Mouse (Mus musculus) limb, embryonic 14.5 days (tissue): ENCODE data around the gene Fbxl19. TPM values are rescaled to one million over a fixed set of nuclear protein-coding genes. Genes with fewer than 3 reads are reported as not detected.

ENCODE experiments used
- ATAC-seq: fragments of 200-750 bp; cut with Nextera tagmentation; 2 replicates; pipeline ENCODE4 v1.8.0; 2017; ENCODE audit warnings: low read depth, moderate number of reproducible peaks, moderate TSS enrichment; ENCODE audit not compliant: low FRiP score
- DNase-seq: peaks from one replicate; pipeline ENCODE4 v3.0.0-alpha.2; 2015; ENCODE audit warnings: low spot score
- H3K27ac ChIP-seq: fragments of 300-500 bp; sonication (generic); replicated peaks from 2 replicates; pipeline ENCODE4 v1.5.1; 2014; ENCODE audit warnings: low read depth, mild to moderate bottlenecking, low read length, moderate library complexity, mixed read lengths
- H3K27me3 ChIP-seq: fragments of 300-500 bp; sonication (generic); 2 replicates; pipeline ENCODE4 v1.6.1; 2014; ENCODE audit warnings: low read length, mixed read lengths; ENCODE audit not compliant: control insufficient read depth, insufficient read depth
- H3K36me3 ChIP-seq: fragments of 300-500 bp; sonication (generic); 2 replicates; pipeline ENCODE4 v1.6.1; 2014; ENCODE audit warnings: mild to moderate bottlenecking, low read length, moderate library complexity, mixed read lengths; ENCODE audit not compliant: control insufficient read depth, insufficient read depth
- H3K4me1 ChIP-seq: fragments of 300-500 bp; sonication (generic); 2 replicates; pipeline ENCODE4 v1.6.1; 2014; ENCODE audit warnings: antibody characterized with exemption, low read length, mixed read lengths; ENCODE audit not compliant: control insufficient read depth, insufficient read depth
- H3K4me2 ChIP-seq: fragments of 300-500 bp; sonication (generic); replicated peaks from 2 replicates; pipeline ENCODE4 v1.6.1; 2014; ENCODE audit warnings: low read depth, mild to moderate bottlenecking, low read length, moderate library complexity; ENCODE audit not compliant: severe bottlenecking
- H3K4me3 ChIP-seq: fragments of 300-500 bp; sonication (generic); replicated peaks from 2 replicates; pipeline ENCODE4 v1.5.1; 2014; ENCODE audit warnings: low read length
- H3K9ac ChIP-seq: fragments of 300-500 bp; sonication (generic); 2 replicates; pipeline ENCODE4 v1.6.1; 2014; ENCODE audit warnings: mild to moderate bottlenecking, low read depth, low read length, moderate library complexity; ENCODE audit not compliant: severe bottlenecking
- H3K9me3 ChIP-seq: fragments of 300-500 bp; sonication (generic); 2 replicates; pipeline ENCODE4 v1.6.1; 2016; ENCODE audit warnings: low read length; ENCODE audit not compliant: control insufficient read depth
- POLR2A ChIP-seq: fragments of 200-500 bp; IDR thresholded peaks from 2 replicates; pipeline ENCODE4 v1.8.0; 2012; ENCODE audit warnings: inconsistent platforms, mild to moderate bottlenecking, moderate library complexity, borderline replicate concordance; ENCODE audit not compliant: insufficient read depth, insufficient read length; ENCODE audit errors: extremely low read depth
- WGBS: fragments of 180-500 bp; shearing (Covaris S2); extraction: QIAGEN DNeasy Blood & Tissue Kit; methylation state at CpG from one replicate; pipeline ENCODE4 v1.1.7; 2014; 5-methylcytosine and 5-hydroxymethylcytosine counted together
- microRNA counts: library from miRNA; unstranded; fragments of <30 nt; microRNA quantifications from one replicate; lab custom pipeline; 2016
- microRNA-seq: library from miRNA; unstranded; fragments of <30 nt; microRNA quantifications from one replicate; pipeline ENCODE4, GENCODE M21; 2016
- polyA plus RNA-seq, 2 experiments: library from polyadenylated mRNA; depleted of rRNA in 1 of 2; stranded (reverse) in 1 of 2; unstranded in 1 of 2; fragments of >200 nt; fragmentation: Nextera tagmentation in 1 of 2; extraction: Ambion mirVana in 1 of 2; gene quantifications; 2 replicates each; pipeline versions ENCODE4 v1.2.1 to v1.2.3; 2012 to 2014

Gene Fbxl19
- polyA plus RNA-seq, 2 experiments, result 4.4 to 64.5 TPM

DNA sequence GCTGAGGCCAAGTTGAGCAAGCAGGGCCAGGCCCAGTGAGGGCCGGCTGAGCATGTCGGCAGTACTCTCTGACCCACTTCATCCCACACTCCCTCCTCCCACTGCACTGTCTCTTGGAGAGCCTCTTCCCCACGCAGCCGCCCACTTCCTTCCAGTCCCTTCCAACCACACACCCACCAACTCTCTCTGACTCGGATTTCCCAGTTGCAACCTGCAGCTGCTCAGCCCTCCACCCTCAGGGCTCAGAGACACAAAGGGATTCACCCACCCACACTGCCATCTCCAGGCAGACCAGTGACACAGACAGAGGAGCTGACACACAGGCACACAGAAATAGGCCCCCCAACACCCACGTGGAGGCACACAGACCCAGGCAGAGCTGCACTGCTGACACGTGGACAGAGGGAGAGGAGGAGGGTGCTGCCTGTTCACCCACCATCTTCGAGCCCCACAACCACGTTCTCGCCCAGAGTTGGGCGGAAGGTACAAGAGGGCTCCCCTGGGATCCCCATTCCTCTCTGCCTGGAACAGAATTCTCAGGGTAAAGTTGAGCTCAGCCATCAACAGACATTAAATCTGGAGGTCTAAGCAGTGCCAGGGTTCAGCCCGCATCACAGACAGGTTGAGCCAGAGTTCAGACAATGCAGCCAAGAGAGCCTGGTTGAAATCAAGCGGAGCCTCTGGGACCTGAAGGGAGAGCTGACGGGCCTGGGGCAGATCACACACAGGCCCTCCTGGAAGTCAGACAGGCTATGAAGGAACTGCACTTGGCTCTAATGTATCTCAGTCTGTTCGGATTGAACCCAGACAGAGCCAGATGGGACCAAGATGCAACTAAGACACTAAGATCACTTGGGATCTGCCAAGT is 71.8 kb downstream of the Fbxl19 start:
- Histone ChIP-seq H3K36me3 (peaks cover 28% of the 10 kb centered on the region), H3K9me3 (no peaks in the 10 kb centered on the region), H3K4me2 (no peak overlapping the region), H3K27me3 (no peaks in the 10 kb centered on the region), H3K9ac (no peak overlapping the region), H3K27ac (no peak overlapping the region), H3K4me1 (no peaks in the 10 kb centered on the region), H3K4me3 (no peak overlapping the region)
- WGBS, result 64% methylated on average over 15 of the region's 15 CpGs
- DNase-seq (no peak), ATAC-seq (0 out of 2 replicates have a peak, but pooled peaks have one; percentile 60)
- TF ChIP-seq POLR2A, result no peak

DNA sequence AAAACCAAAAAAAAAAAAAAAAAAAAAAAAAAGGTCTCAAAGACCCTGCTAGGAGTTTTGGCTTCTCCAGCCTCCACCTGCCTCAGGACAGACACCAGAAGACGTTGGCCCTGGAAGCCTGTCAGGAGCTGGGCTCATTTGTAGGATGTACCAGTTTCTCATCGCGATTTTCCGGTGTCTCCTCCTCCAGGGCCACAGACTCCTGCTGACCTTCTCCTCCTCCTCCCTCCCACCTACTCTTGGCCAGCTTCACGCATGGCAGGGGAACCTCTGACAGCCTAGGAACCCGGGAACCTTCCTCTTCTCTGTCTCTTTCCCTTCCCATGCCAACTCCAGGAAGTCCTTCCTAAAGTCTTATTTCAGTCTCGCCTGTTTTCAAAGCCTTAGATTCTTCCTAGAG is 72.7 kb downstream of the Fbxl19 start:
- no peaks in the 10 kb centered on the region for H3K9me3 ChIP-seq
- H3K27me3 ChIP-seq, result no peaks in the 10 kb centered on the region
- no peak overlapping the region for H3K4me2 ChIP-seq
- 73% methylated on average over 7 of the region's 7 CpGs for WGBS
- H3K27ac ChIP-seq, result no peak overlapping the region
- ATAC-seq, result no peak
- no peak overlapping the region for H3K9ac ChIP-seq
- H3K4me3 ChIP-seq, result no peak overlapping the region
- no peak for TF ChIP-seq POLR2A
- H3K4me1 ChIP-seq, result no peaks in the 10 kb centered on the region; the same call in 1 of the 2 replicates
- no peak for DNase-seq
- H3K36me3 ChIP-seq, result peaks cover 28% of the 10 kb centered on the region

DNA sequence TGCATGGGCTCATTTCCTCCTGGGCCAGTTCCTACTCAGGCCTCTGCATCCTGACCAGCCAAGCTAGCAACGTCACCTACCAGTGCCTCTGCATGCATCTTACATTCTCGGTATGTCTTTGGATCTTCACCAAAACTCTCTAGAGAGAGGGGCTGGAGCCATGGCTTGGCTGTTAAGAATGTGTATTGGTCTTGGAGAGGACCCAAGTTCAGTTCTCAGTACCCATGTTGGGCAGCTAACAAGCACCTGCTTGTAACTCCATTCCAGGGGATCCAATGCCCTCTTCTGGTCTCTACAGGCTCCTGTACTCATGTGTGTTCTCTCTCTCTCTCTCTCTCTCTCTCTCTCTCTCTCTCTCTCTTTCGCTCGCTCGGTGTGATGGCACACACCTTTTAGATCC is 73.4 kb downstream of the Fbxl19 start:
- Histone ChIP-seq H3K9ac (no peak overlapping the region), H3K9me3 (no peaks in the 10 kb centered on the region), H3K27ac (no peak overlapping the region), H3K36me3 (peaks cover 28% of the 10 kb centered on the region), H3K4me3 (no peak overlapping the region), H3K4me1 (peaks cover 6% of the 10 kb centered on the region; the same call in 1 of the 2 replicates), H3K4me2 (no peak overlapping the region), H3K27me3 (no peaks in the 10 kb centered on the region)
- 95% methylated on average over 5 of the region's 5 CpGs for WGBS
- DNase-seq (no peak), ATAC-seq (no peak)
- no peak for TF ChIP-seq POLR2A

MicroRNAs encoded within 50 kb of the gene (microRNA counts, 519-probe panel; counts per million panel counts)
- microRNA mmu-miR-762 (lab: Ali Mortazavi, UCI), result 2,210 counts per million, percentile 36 among the panel's probes with 10 or more counts

Small RNA genes lying within 50 kb of the gene (microRNA-seq; reads per million reads assigned to microRNA genes)
- not detected for gene Mir762

Other genes starting within 250 kb of the Fbxl19 start
- gene Srcap, start 232.6 kb upstream of the Fbxl19 start, polyA plus RNA-seq (2012; rRNA removed), result 21.4 and 37.2 TPM in 2 replicates
- gene Srcap, start 232.6 kb upstream of the Fbxl19 start, polyA plus RNA-seq (2014; fragmentation: Nextera tagmentation; extraction: Ambion mirVana), result 44.1 and 54.8 TPM in 2 replicates
- gene Gm42715, start 225.0 kb upstream of the Fbxl19 start, polyA plus RNA-seq (2012; rRNA removed), result 17.4 and 19.6 TPM in 2 replicates
- gene Gm42715, start 225.0 kb upstream of the Fbxl19 start, polyA plus RNA-seq (2014; fragmentation: Nextera tagmentation; extraction: Ambion mirVana), result 15.0 and 17.0 TPM in 2 replicates
- gene Tmem265, start 183.2 kb upstream of the Fbxl19 start, polyA plus RNA-seq (2012; rRNA removed), result 2.4 and 4.5 TPM in 2 replicates
- 7.1 and 9.3 TPM in 2 replicates for gene Tmem265, start 183.2 kb upstream of the Fbxl19 start, polyA plus RNA-seq (2014; fragmentation: Nextera tagmentation; extraction: Ambion mirVana)
- 99.1 and 103 TPM in 2 replicates for gene Phkg2, start 171.2 kb upstream of the Fbxl19 start, polyA plus RNA-seq (2012; rRNA removed)
- gene Phkg2, start 171.2 kb upstream of the Fbxl19 start, polyA plus RNA-seq (2014; fragmentation: Nextera tagmentation; extraction: Ambion mirVana), result 36.3 and 41.9 TPM in 2 replicates
- 9.7 and 10.6 TPM in 2 replicates for gene Ccdc189, start 155.9 kb upstream of the Fbxl19 start, polyA plus RNA-seq (2012; rRNA removed)
- gene Ccdc189, start 155.9 kb upstream of the Fbxl19 start, polyA plus RNA-seq (2014; fragmentation: Nextera tagmentation; extraction: Ambion mirVana), result 5.4 and 8.1 TPM in 2 replicates
- 49.1 and 51.9 TPM in 2 replicates for gene Rnf40, start 155.8 kb upstream of the Fbxl19 start, polyA plus RNA-seq (2012; rRNA removed)
- gene Rnf40, start 155.8 kb upstream of the Fbxl19 start, polyA plus RNA-seq (2014; fragmentation: Nextera tagmentation; extraction: Ambion mirVana), result 42.5 and 49.5 TPM in 2 replicates
- 23.8 and 24.5 TPM in 2 replicates for gene Zfp629, start 128.7 kb upstream of the Fbxl19 start, polyA plus RNA-seq (2012; rRNA removed)
- 13.9 and 19.2 TPM in 2 replicates for gene Zfp629, start 128.7 kb upstream of the Fbxl19 start, polyA plus RNA-seq (2014; fragmentation: Nextera tagmentation; extraction: Ambion mirVana)
- gene Bcl7c, start 35.6 kb upstream of the Fbxl19 start, polyA plus RNA-seq (2012; rRNA removed), result 74.7 and 90.0 TPM in 2 replicates
- gene Bcl7c, start 35.6 kb upstream of the Fbxl19 start, polyA plus RNA-seq (2014; fragmentation: Nextera tagmentation; extraction: Ambion mirVana), result 95.4 and 102 TPM in 2 replicates
- gene Ctf1, start 31.8 kb upstream of the Fbxl19 start, polyA plus RNA-seq (2012; rRNA removed), result 53.6 and 82.9 TPM in 2 replicates
- 34.9 and 41.6 TPM in 2 replicates for gene Ctf1, start 31.8 kb upstream of the Fbxl19 start, polyA plus RNA-seq (2014; fragmentation: Nextera tagmentation; extraction: Ambion mirVana)
- gene Ctf2, start 12.4 kb upstream of the Fbxl19 start, polyA plus RNA-seq (2012; rRNA removed), result 0.03 TPM in 1 of 2 replicates, not detected in the other
- 0.22 and 0.34 TPM in 2 replicates for gene Ctf2, start 12.4 kb upstream of the Fbxl19 start, polyA plus RNA-seq (2014; fragmentation: Nextera tagmentation; extraction: Ambion mirVana)
- 22.8 and 29.6 TPM in 2 replicates for gene Orai3, start 25.3 kb downstream of the Fbxl19 start, polyA plus RNA-seq (2012; rRNA removed)
- gene Orai3, start 25.3 kb downstream of the Fbxl19 start, polyA plus RNA-seq (2014; fragmentation: Nextera tagmentation; extraction: Ambion mirVana), result 10.5 and 11.6 TPM in 2 replicates
- 29.7 and 31.8 TPM in 2 replicates for gene Setd1a, start 32.1 kb downstream of the Fbxl19 start, polyA plus RNA-seq (2012; rRNA removed)
- 27.3 and 32.0 TPM in 2 replicates for gene Setd1a, start 32.1 kb downstream of the Fbxl19 start, polyA plus RNA-seq (2014; fragmentation: Nextera tagmentation; extraction: Ambion mirVana)
- 0.44 and 0.61 TPM in 2 replicates for gene Gm49388, start 41.1 kb downstream of the Fbxl19 start, polyA plus RNA-seq (2012; rRNA removed)
- gene Gm49388, start 41.1 kb downstream of the Fbxl19 start, polyA plus RNA-seq (2014; fragmentation: Nextera tagmentation; extraction: Ambion mirVana), result not detected in 2 replicates
- 28.0 and 28.7 TPM in 2 replicates for gene Hsd3b7, start 56.1 kb downstream of the Fbxl19 start, polyA plus RNA-seq (2012; rRNA removed)
- gene Hsd3b7, start 56.1 kb downstream of the Fbxl19 start, polyA plus RNA-seq (2014; fragmentation: Nextera tagmentation; extraction: Ambion mirVana), result 14.3 and 16.5 TPM in 2 replicates
- 116 and 147 TPM in 2 replicates for gene Stx4a, start 79.8 kb downstream of the Fbxl19 start, polyA plus RNA-seq (2012; rRNA removed)
- 38.8 and 41.0 TPM in 2 replicates for gene Stx4a, start 79.8 kb downstream of the Fbxl19 start, polyA plus RNA-seq (2014; fragmentation: Nextera tagmentation; extraction: Ambion mirVana)
- gene Stx1b, start 80.0 kb downstream of the Fbxl19 start, polyA plus RNA-seq (2012; rRNA removed), result 43.9 and 52.1 TPM in 2 replicates
- gene Stx1b, start 80.0 kb downstream of the Fbxl19 start, polyA plus RNA-seq (2014; fragmentation: Nextera tagmentation; extraction: Ambion mirVana), result 4.0 and 6.3 TPM in 2 replicates
- 19.1 and 20.1 TPM in 2 replicates for gene Zfp646, start 131.7 kb downstream of the Fbxl19 start, polyA plus RNA-seq (2012; rRNA removed)
- 12.4 and 15.3 TPM in 2 replicates for gene Zfp646, start 131.7 kb downstream of the Fbxl19 start, polyA plus RNA-seq (2014; fragmentation: Nextera tagmentation; extraction: Ambion mirVana)
- gene Zfp668, start 132.3 kb downstream of the Fbxl19 start, polyA plus RNA-seq (2012; rRNA removed), result 11.0 and 14.9 TPM in 2 replicates
- gene Zfp668, start 132.3 kb downstream of the Fbxl19 start, polyA plus RNA-seq (2014; fragmentation: Nextera tagmentation; extraction: Ambion mirVana), result 10.9 and 14.8 TPM in 2 replicates
- gene Prss53, start 146.4 kb downstream of the Fbxl19 start, polyA plus RNA-seq (2012; rRNA removed), result 6.9 and 9.6 TPM in 2 replicates
- gene Prss53, start 146.4 kb downstream of the Fbxl19 start, polyA plus RNA-seq (2014; fragmentation: Nextera tagmentation; extraction: Ambion mirVana), result 1.3 and 2.0 TPM in 2 replicates
- gene Gm21974, start 150.9 kb downstream of the Fbxl19 start, polyA plus RNA-seq (2012; rRNA removed), result not detected in 2 replicates
- not detected in 2 replicates for gene Gm21974, start 150.9 kb downstream of the Fbxl19 start, polyA plus RNA-seq (2014; fragmentation: Nextera tagmentation; extraction: Ambion mirVana)
- gene Vkorc1, start 151.1 kb downstream of the Fbxl19 start, polyA plus RNA-seq (2012; rRNA removed), result 242 and 335 TPM in 2 replicates
- 244 and 256 TPM in 2 replicates for gene Vkorc1, start 151.1 kb downstream of the Fbxl19 start, polyA plus RNA-seq (2014; fragmentation: Nextera tagmentation; extraction: Ambion mirVana)
- gene Bckdk, start 159.5 kb downstream of the Fbxl19 start, polyA plus RNA-seq (2012; rRNA removed), result 67.0 and 94.6 TPM in 2 replicates
- gene Bckdk, start 159.5 kb downstream of the Fbxl19 start, polyA plus RNA-seq (2014; fragmentation: Nextera tagmentation; extraction: Ambion mirVana), result 116 and 122 TPM in 2 replicates
- gene Kat8, start 168.0 kb downstream of the Fbxl19 start, polyA plus RNA-seq (2012; rRNA removed), result 35.2 and 43.4 TPM in 2 replicates
- 39.1 and 45.4 TPM in 2 replicates for gene Kat8, start 168.0 kb downstream of the Fbxl19 start, polyA plus RNA-seq (2014; fragmentation: Nextera tagmentation; extraction: Ambion mirVana)
- gene Prss8, start 185.6 kb downstream of the Fbxl19 start, polyA plus RNA-seq (2012; rRNA removed), result 6.3 and 7.0 TPM in 2 replicates
- 6.2 and 7.0 TPM in 2 replicates for gene Prss8, start 185.6 kb downstream of the Fbxl19 start, polyA plus RNA-seq (2014; fragmentation: Nextera tagmentation; extraction: Ambion mirVana)
- 14.5 and 16.9 TPM in 2 replicates for gene Prss36, start 202.2 kb downstream of the Fbxl19 start, polyA plus RNA-seq (2012; rRNA removed)
- gene Prss36, start 202.2 kb downstream of the Fbxl19 start, polyA plus RNA-seq (2014; fragmentation: Nextera tagmentation; extraction: Ambion mirVana), result 11.7 and 14.1 TPM in 2 replicates
- gene Fus, start 222.9 kb downstream of the Fbxl19 start, polyA plus RNA-seq (2012; rRNA removed), result 919 and 999 TPM in 2 replicates
- 60.9 and 68.7 TPM in 2 replicates for gene Fus, start 222.9 kb downstream of the Fbxl19 start, polyA plus RNA-seq (2014; fragmentation: Nextera tagmentation; extraction: Ambion mirVana)
- gene Pycard, start 249.3 kb downstream of the Fbxl19 start, polyA plus RNA-seq (2012; rRNA removed), result 53.1 and 59.3 TPM in 2 replicates
- gene Pycard, start 249.3 kb downstream of the Fbxl19 start, polyA plus RNA-seq (2014; fragmentation: Nextera tagmentation; extraction: Ambion mirVana), result 98.3 and 132 TPM in 2 replicates